Comparison of ENCODE assay signal across 25 mouse cellular contexts in genomic region chr14:51717083-51717482, GRCm38 (mm10). TPM values are rescaled to one million over a fixed set of nuclear protein-coding genes. Genes with fewer than 3 reads are reported as not detected.
"Had no signal": no experiment of that assay in that cellular context is flagged by ENCODE, and none has a peak within 500 bp of the region (broad histone marks: within the 10 kb centered on the region; RNA-seq: fewer than 3 reads in every experiment).

Gene Gm5800 (minus strand): TSS chr14:51717183.

- H3K27ac ChIP-seq: neural tube, embryonic 12.5 days; neural tube, embryonic 13.5 days; neural tube, embryonic 15.5 days; stomach, embryonic 15.5 days; stomach, postnatal 0 days had no signal

- H3K4me3 ChIP-seq: neural tube, embryonic 12.5 days; neural tube, embryonic 13.5 days; neural tube, embryonic 15.5 days; stomach, embryonic 15.5 days had no signal

- H3K27me3 ChIP-seq: neural tube, embryonic 12.5 days; neural tube, embryonic 13.5 days; neural tube, embryonic 15.5 days; stomach, embryonic 15.5 days had no signal

- H3K4me1 ChIP-seq: neural tube, embryonic 12.5 days; neural tube, embryonic 13.5 days; neural tube, embryonic 15.5 days; stomach, embryonic 15.5 days had no signal

- DNase-seq: retina, postnatal 1 day; right cerebral cortex, adult 18-20 months; right cerebral cortex, postnatal 14 days; right cerebral cortex, postnatal 25 days; right cerebral cortex, postnatal 4 days; spleen, adult 18-20 months; thymus, adult 18-20 months; thymus, adult 2 months; thymus, postnatal 14 days; thymus, postnatal 25 days; thymus, postnatal 36 days; thymus, postnatal 4 days had no signal

- H3K36me3 ChIP-seq: neural tube, embryonic 12.5 days; neural tube, embryonic 13.5 days; neural tube, embryonic 15.5 days; stomach, embryonic 15.5 days had no signal

RNA-seq across cellular contexts. Expression of gene Gm5800, which starts in this region (rescaled TPM):
- polyA plus RNA-seq: neural tube, embryonic 11.5 days; neural tube, embryonic 12.5 days; neural tube, embryonic 13.5 days; neural tube, embryonic 14.5 days; neural tube, embryonic 15.5 days; small intestine, adult 2 months; spleen, adult 2 months; stomach, embryonic 14.5 days; stomach, embryonic 15.5 days; stomach, embryonic 16.5 days; stomach, postnatal 0 days; thymus, adult 2 months; thymus, postnatal 0 days; urinary bladder, adult 2 months had no signal
